ENCODE assay signal across 8 mouse cellular contexts in the genomic region with DNA sequence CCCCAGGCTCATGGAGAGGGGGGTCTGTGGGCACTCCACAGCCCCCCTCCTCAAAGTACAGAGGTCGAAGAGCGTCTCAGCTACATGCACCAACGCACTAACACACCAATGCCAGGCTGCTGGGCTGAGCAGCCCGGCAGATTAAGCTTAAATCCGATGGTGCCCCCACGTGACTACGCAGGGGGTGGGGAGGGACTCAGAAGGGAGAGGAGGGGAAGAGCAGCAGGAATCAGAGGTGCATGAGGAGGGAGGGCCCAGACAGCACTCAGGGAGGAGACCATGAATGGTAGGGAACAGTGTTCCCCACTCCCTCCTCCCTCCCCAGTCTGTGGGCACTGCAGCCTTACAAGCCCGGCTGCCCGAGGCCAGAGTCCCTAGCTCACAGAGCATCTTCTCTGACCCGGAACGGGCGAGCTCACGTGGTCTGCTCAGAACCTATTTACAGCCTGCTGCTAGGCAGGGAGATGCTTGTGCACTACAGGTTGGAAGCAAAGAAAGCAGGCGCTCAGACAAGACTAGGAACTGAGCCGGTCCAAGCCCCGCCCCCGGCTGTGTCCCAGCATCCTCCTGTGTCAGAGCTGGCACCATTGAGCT. TPM values are rescaled to one million over a fixed set of nuclear protein-coding genes. Genes with fewer than 3 reads are reported as not detected.
DNase-seq lines count a peak whose midpoint lies in the region; ATAC-seq and TF ChIP-seq lines count a peak whose summit lies in the region.
"Had no signal": no experiment of that assay in that cellular context is flagged by ENCODE, and none has a peak within 500 bp of the region (broad histone marks: within the 10 kb centered on the region; RNA-seq: fewer than 3 reads in every experiment).

No protein-coding gene starts in this region.

- TF ChIP-seq CTCF in hindbrain, postnatal 0 days (IDR thresholded peaks at IDR 0.05; ENCODE audit: low read depth) = no peak
- TF ChIP-seq CTCF in olfactory bulb, adult 2 months (IDR thresholded peaks at IDR 0.05; ENCODE audit: insufficient read depth, low read depth, low read length) = no peak

- no peaks in the 10 kb centered on the region for H3K9me3 ChIP-seq in hindbrain, postnatal 0 days (ENCODE audit: low read length)

- ATAC-seq in cerebellum, adult (ENCODE audit: insufficient number of reproducible peaks, low FRiP score, low TSS enrichment) = peak; percentile 71
- peak; percentile 75 for ATAC-seq in hindbrain, postnatal 0 days

- WGBS in hindbrain, postnatal 0 days = 16% methylated on average over 17 of the region's 17 CpGs
- 9% methylated on average over 17 of the region's 17 CpGs for WGBS in olfactory bulb, adult 2 months

- no peak overlapping the region for H3K4me3 ChIP-seq in hindbrain, postnatal 0 days (ENCODE audit: low read length)
- H3K4me3 ChIP-seq in olfactory bulb, adult 2 months (ENCODE audit: insufficient read depth, low read depth, low read length) = peak overlapping the region; percentile 36
- H3K4me3 ChIP-seq: erythroblast, embryonic 14.5 days had no signal

- peak overlapping the region; percentile 29 for H3K4me2 ChIP-seq in hindbrain, postnatal 0 days (ENCODE audit: low read depth, low read length)

- no peaks in the 10 kb centered on the region for H3K36me3 ChIP-seq in hindbrain, postnatal 0 days (ENCODE audit: insufficient read depth, low read length)

- peaks cover 22% of the 10 kb centered on the region for H3K4me1 ChIP-seq in hindbrain, postnatal 0 days (ENCODE audit: insufficient read depth, low read length)
- peaks cover 50% of the 10 kb centered on the region for H3K4me1 ChIP-seq in olfactory bulb, adult 2 months (ENCODE audit: control insufficient read depth, insufficient read depth, low read length)

- peak; percentile 15; the same call in 1 of the 2 replicates for TF ChIP-seq POLR2A in olfactory bulb, adult 2 months (IDR thresholded peaks at IDR 0.05; ENCODE audit: insufficient read depth, low read depth, low read length)

- peak overlapping the region; percentile 72 for H3K27ac ChIP-seq in hindbrain, postnatal 0 days
- peak overlapping the region; percentile 66 for H3K27ac ChIP-seq in olfactory bulb, adult 2 months (ENCODE audit: insufficient read depth, low read depth, low read length)

- H3K9ac ChIP-seq in hindbrain, postnatal 0 days (replicated peaks; ENCODE audit: low read length) = peak overlapping the region; percentile 37; the same call in 1 of the 2 replicates

- DNase-seq in embryo, embryonic 11 days = peak; percentile 60
- peak; percentile 78 for DNase-seq in hindbrain, postnatal 0 days (ENCODE audit: low spot score)
- DNase-seq in left cerebral cortex, adult 11 months (ENCODE audit: low spot score) = peak; percentile 74
- DNase-seq in c-Kit-positive CD71-positive TER-119-positive erythroid progenitor cells, embryonic 14.5 days (ENCODE audit: low spot score) = no peak
- DNase-seq in T-cell, adult 2 months (ENCODE audit: low spot score) = no peak

- H3K27me3 ChIP-seq in hindbrain, postnatal 0 days (ENCODE audit: insufficient read depth, low read length) = no peaks in the 10 kb centered on the region

RNA-seq across cellular contexts. Expression of gene Crocc, which starts 6.7 kb away (rescaled TPM):
- total RNA-seq in hindbrain, postnatal 0 days (2014; rRNA removed) = 18.7 and 19.7 TPM in 2 replicates
- polyA plus RNA-seq in hindbrain, postnatal 0 days (2015; fragmentation: Nextera tagmentation; extraction: Ambion mirVana) = 3.8 and 3.9 TPM in 2 replicates
- polyA plus RNA-seq in olfactory bulb, adult 2 months (2012; ENCODE audit: insufficient read depth, insufficient read length, low replicate concordance, missing spikeins) = not detected in 2 replicates

RNA-seq across cellular contexts. Expression of gene Necap2, which starts 24.5 kb away (rescaled TPM):
- 52.5 and 67.5 TPM in 2 replicates for total RNA-seq in hindbrain, postnatal 0 days (2014; rRNA removed)
- 51.5 and 51.8 TPM in 2 replicates for polyA plus RNA-seq in hindbrain, postnatal 0 days (2015; fragmentation: Nextera tagmentation; extraction: Ambion mirVana)
- polyA plus RNA-seq in olfactory bulb, adult 2 months (2012; ENCODE audit: insufficient read depth, insufficient read length, low replicate concordance, missing spikeins) = not detected in 2 replicates

RNA-seq across cellular contexts. Expression of gene Spata21, which starts 34.5 kb away (rescaled TPM):
- 0.37 and 0.90 TPM in 2 replicates for total RNA-seq in hindbrain, postnatal 0 days (2014; rRNA removed)
- 0.84 and 1.6 TPM in 2 replicates for polyA plus RNA-seq in hindbrain, postnatal 0 days (2015; fragmentation: Nextera tagmentation; extraction: Ambion mirVana)
- not detected in 2 replicates for polyA plus RNA-seq in olfactory bulb, adult 2 months (2012; ENCODE audit: insufficient read depth, insufficient read length, low replicate concordance, missing spikeins)
- polyA plus RNA-seq: erythroblast, embryonic 14.5 days had no signal

RNA-seq across cellular contexts. Expression of gene Mfap2, which starts 43.4 kb away (rescaled TPM):
- total RNA-seq in hindbrain, postnatal 0 days (2014; rRNA removed) = 20.6 and 42.3 TPM in 2 replicates
- polyA plus RNA-seq in hindbrain, postnatal 0 days (2015; fragmentation: Nextera tagmentation; extraction: Ambion mirVana) = 92.0 and 99.5 TPM in 2 replicates
- not detected in 2 replicates for polyA plus RNA-seq in olfactory bulb, adult 2 months (2012; ENCODE audit: insufficient read depth, insufficient read length, low replicate concordance, missing spikeins)

Comparison
In these comparisons a context has a peak if more than half of its experiments do, and no peak if none do; other contexts are left out.
1. DNase-seq: peak in embryo, embryonic 11 days (single experiment), hindbrain, postnatal 0 days (single experiment) and left cerebral cortex, adult 11 months (single experiment); none in c-Kit-positive CD71-positive TER-119-positive erythroid progenitor cells, embryonic 14.5 days (single experiment) and T-cell, adult 2 months (single experiment).